Mouse (Mus musculus) CD4-positive, CD25-positive, alpha-beta regulatory T cell, adult 4 months (primary cell): Measurements from ENCODE around the gene Mfsd4b4. TPM values are rescaled to one million over a fixed set of nuclear protein-coding genes. Genes with fewer than 3 reads are reported as not detected.
"Not testable (repeated sequence)": the region's sequence is repeated elsewhere in the genome, so short reads cannot be mapped to it uniquely, and the experiment has no call there.

ENCODE experiments used
- ATAC-seq: one replicate; pipeline ENCODE4 v1.8.0; 2017
- polyA plus RNA-seq, 2 experiments: library from polyadenylated mRNA; unstranded; fragments of 100-300 nt; shearing (Covaris generic); gene quantifications; one replicate each; pipeline ENCODE4 v1.2.1; 2017

Mfsd4b4 gene
- polyA plus RNA-seq, result 1 to 10 TPM; 2.3 to 2.4 TPM

DNA sequence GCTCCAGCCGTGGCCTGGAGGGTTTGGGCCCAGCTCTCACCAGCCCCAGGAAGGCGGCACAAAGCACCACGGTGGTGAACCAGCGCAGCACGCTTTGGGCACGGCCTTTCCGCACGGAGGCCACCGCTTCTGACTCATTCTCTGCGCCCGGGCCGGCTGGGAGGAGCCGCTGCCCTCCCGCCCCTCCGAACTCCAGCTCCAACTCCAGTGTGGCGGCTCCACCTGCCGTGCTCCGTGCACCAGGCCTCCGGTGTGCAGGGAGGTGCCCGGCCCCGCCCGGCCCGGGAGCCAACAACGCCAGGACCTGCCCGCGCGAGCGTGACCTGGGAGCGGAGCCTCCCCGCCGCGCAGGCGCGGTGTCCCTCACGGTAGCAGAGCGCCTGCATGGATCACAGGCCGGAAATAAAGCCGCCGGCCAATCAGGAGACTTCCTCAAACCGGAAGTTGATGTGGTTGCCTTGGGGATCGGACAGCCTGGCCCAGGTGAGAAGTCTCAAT is at the start of gene Mfsd4b4:
Gene Mfsd4b4 (minus strand): TSS at position 365 of the 498 bp plus-strand sequence.
- ATAC-seq, result peak; percentile 92

GRCm38 (mm10) chr10:39947195-39947594 is 48.2 kb upstream of the Mfsd4b4 start:
- ATAC-seq, result not testable (repeated sequence)

DNA sequence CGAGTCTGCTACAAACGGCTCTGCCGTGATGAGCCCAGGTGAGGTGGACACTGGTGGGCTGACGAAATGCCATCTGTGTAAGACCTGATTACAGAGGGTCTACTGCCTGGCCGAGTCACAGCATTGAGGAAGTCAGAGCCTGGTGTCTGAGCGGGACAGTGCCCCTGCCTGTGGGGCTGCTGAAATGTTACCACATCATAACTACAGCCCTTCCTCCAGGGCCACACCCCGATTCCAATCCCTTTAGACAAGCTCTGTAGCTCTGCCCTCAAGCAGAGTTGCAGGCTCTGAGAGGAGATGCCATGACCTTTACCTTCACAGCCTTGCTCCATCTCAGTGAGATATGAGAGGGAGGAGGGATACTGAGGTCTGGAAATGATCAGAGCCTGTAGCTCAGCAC is 37.5 kb upstream of the Mfsd4b4 start:
- ATAC-seq, result no peak

DNA sequence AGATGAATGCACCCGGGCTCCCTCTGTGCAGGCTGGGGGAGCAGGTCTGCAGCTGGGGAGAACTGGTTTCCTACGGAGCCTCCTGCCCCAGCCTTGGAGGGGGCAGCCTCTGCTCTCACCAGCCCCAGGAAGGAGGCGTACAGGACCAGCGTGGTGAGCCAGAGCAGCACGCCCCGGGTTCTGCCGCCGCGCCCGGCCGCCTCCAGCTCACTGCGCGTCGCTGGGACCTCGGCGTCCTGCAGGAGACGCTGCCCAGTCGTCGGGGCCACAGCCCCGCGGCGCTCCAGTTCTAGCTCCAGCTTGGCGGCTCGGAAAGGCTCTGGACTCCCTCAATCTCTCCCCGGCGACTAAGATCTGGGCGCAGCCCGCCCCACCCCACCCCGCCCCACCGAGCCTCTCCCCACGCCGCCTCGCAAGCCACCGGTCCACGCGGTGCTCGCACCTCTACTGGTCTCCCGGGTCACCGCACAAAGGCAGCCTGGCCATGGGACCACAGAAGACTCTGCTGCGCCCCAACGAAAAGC is 27.6 kb upstream of the Mfsd4b4 start, which contains the start of gene Mfsd4b2:
Gene Mfsd4b2 (minus strand): TSS at position 308 of the 524 bp plus-strand sequence.
- ATAC-seq, result no peak

GRCm38 (mm10) chr10:39924556-39924955 is 25.5 kb upstream of the Mfsd4b4 start:
- ATAC-seq, result not testable (repeated sequence)

- no peak for ATAC-seq
These were observed 13.6 kb upstream of the Mfsd4b4 start for GRCm38 (mm10) chr10:39912616-39913015.

DNA sequence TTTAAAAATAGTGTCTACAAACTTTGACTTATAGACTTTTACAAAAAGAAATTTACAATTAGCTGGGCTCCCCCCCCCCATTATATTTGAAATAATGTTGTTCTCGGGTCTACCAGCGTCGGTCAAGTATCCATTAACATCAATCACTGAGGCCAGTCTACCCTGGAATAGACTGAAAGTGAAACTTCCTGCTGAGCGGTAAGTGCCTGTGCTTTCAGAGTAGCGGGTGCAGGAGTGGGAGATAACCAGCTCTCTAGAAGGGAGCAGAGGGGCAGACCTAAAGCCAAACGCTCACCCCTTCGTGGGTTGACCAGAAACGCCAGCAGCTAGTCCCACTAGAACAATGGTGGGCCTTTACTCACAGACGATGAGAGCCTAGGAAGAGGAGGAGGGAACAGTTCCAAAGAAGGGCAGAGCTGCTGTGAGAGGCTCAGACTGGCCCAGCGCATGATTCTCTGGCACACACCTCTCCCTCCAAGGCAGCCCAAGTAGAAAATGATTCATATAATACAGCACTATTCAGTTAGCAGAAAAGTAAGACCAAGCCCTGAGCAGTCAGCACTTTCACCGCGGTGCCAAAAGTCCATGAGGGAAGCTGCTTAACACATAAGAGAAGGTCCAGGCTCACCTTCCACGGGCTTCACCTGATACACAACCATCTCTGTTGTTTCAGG is 9.9 kb upstream of the Mfsd4b4 start:
- peak; percentile 78 for ATAC-seq

GRCm38 (mm10) chr10:39906799-39907658 is 8.0 kb upstream of the Mfsd4b4 start:
- no peak for ATAC-seq

DNA sequence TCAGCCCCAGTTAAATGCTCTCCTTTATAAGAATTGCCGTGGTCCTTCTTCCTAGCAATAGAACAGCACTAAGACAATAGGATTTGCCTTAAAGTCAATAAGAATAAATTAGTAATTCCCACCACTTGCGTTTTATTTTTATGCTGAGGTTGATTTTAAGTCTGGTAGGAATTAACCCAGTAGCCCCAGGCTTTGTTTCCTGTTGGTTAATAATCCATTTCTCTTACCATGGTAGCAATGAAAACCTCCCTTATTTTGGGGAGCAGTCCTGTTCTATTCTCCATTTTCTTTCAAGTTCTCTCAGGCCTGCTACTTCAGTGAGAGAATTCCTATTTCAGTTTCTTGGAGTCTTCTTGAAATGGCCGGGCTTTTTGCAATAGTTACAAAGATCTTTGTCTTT is 5.2 kb upstream of the Mfsd4b4 start:
- no peak for ATAC-seq

DNA sequence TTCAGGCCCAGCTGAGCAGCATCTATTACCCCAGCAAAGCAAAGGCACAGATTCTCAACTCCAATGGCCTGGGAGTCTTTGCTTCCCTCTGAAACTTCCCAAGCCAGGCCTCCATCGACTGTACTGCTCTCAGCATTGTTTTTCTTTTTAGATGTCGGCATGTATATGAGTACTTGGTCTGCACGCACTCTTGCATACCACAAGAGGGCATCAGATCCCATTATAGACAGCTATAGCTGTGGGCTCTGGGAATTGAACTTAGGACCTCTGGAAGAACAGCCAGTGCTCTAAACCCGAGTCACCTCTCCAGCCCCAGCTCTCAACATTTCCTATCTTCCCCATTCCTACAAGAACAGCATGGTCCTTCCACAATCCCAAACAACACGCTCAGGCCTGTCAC is 2.5 kb downstream of the Mfsd4b4 start:
- ATAC-seq, result no peak

DNA sequence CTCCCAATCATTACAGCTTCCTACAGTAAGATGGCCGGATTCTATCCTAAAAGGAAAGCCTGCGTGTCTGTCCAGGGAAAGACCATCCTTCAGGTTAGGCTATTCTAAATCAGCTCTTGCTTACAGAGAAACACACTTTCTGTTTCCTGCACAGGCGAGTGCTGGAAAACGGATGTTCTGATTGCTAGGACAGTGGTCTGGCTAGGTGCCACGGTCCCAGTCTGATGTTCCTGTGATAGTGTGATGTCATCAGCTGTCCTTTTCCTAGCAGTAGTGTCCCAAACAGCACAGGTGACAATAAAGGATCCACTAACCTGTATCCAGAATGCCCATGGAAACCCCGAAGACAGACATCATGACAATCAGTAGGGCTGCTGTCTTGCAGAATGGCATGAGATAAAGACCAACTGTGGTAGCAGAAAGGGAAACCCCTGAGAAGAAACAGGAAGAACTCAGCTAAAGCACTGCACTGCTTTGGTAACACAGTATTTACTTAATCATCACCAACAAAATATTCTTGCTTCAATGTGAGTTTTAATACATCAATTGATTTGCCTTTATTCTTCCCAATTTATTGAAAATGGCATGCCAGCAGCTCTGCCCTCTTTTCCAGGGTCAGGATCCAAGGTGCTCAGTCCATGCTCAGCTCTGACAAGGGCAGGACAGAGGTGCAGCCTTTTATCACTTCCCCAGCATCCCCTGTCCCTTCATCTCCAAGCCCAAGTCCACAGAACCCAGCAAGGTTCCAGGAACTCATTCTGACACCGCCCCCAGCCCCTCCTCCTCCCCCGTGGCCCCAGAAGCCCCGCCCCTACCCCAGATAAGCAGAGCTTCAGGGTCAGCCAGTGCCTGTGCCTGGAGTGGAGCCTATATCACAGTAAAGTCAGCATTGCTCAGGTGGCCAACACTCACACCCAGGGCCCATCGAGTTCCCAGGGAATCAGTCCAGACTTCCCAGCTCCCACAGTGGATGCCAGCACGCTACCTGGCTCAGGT is 5.0 kb downstream of the Mfsd4b4 start:
- peak; percentile 21 for ATAC-seq

DNA sequence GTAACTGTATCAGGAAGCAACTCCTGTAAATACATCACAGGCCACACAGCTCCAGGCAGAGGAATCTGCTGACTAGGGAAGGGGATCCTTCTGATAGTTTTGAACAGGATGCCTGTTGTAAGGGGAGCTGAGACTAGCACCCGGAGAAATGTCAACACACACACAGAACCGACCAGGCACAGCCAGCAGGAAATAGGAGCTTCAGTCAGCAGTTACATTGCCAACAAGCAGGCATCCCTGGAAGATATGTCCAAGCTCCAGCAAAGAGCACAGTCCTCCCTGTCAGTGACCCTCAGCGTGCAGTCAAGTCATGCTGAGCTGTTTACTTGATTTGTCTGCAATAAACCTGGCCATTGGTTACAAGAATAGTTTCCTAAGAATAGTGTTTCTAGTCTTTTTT is 10.4 kb downstream of the Mfsd4b4 start:
- ATAC-seq, result no peak

GRCm38 (mm10) chr10:39865509-39865908 is 33.5 kb downstream of the Mfsd4b4 start:
- ATAC-seq, result no peak

GRCm38 (mm10) chr10:39842621-39843020 is 56.4 kb downstream of the Mfsd4b4 start:
- no peak for ATAC-seq

Other genes with a start within 250 kb of the Mfsd4b4 start
- gene Rev3l, start 167.1 kb downstream of the Mfsd4b4 start, polyA plus RNA-seq, result 10 to 100 TPM; 14.6 to 15.5 TPM
- gene Mfsd4b2, start 27.7 kb upstream of the Mfsd4b4 start, polyA plus RNA-seq, result not detected
- not detected for gene Mfsd4b3, start 60.9 kb upstream of the Mfsd4b4 start, polyA plus RNA-seq
- gene Mfsd4b5, start 87.4 kb upstream of the Mfsd4b4 start, polyA plus RNA-seq, result under 1 TPM in 1 of 2 experiments, not detected in 1; 0.47 TPM
- gene Mfsd4b1, start 126.0 kb upstream of the Mfsd4b4 start, polyA plus RNA-seq, result not detected
- gene Slc16a10, start 243.0 kb upstream of the Mfsd4b4 start, polyA plus RNA-seq, result 1 to 10 TPM; 2.5 to 3.0 TPM